Mouse (Mus musculus): ENCODE results near the gene Mpo.

The Mpo gene

DNA sequence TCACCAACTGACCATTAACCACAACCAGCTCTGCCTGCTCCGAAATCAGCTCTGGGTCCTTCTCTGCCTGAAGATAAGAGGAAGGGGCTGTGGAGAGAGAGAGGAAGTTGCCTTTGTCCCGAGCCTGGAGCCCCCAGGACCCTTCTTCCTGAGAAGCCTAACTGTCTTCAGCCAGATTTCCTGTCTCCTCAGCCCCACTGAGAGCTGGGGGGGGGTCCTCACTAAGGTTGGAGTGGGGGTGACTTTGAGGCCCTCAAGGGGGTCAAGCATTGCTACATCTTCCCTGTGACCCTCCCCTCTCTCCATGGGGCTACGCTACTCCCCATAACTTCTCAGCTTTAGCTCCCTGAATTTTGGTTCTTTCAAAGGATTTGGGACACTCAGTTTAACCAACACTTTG, at the start of gene Mpo:
Gene Mpo, plus strand, starts transcription at position 122 of the 400 bp plus-strand sequence.
- DNase-seq (ENCODE audit: low read depth, low spot score): no peak

DNA sequence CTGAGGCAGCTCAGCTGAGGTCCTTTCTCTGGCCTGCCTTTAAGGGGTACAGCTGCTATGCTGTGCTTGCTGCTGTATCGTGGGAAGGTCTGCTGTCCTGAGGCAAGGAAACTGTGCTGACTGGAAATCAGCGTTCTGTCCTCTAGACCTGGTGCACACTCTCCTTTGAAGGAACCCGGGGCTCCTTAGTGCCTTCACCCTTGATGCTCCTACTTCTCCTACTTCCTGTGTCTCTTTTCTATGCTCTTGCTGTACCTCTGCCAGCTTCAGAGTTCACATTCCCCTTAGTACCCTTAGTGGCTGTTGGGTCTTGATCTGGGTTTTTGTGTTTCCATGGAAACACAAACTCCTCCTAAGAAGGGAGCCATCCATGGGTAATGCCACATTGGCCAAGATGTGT, 49.7 kb upstream of the Mpo start:
- no peak for DNase-seq (ENCODE audit: low read depth, low spot score)

DNA sequence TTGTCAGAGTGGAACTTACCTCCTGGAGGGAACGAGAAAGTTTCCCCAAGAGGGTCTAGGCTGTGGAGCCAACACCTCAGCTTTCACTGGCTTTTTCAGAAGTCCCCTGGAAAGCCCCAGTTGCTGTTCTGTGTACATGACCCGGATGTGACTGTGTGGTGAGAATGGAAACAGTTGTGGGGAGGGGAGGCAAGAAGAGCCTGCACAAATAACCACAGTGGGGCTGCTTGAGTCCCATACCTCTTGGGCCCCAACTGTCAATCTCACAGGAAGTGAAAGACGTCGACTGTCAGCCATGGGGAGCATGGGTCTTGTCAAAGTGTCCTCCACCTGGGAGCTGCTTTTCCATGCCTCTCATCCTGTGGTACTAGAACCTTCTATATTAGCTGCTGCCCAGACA, 48.4 kb upstream of the Mpo start:
- DNase-seq (ENCODE audit: low read depth, low spot score): no peak

DNA sequence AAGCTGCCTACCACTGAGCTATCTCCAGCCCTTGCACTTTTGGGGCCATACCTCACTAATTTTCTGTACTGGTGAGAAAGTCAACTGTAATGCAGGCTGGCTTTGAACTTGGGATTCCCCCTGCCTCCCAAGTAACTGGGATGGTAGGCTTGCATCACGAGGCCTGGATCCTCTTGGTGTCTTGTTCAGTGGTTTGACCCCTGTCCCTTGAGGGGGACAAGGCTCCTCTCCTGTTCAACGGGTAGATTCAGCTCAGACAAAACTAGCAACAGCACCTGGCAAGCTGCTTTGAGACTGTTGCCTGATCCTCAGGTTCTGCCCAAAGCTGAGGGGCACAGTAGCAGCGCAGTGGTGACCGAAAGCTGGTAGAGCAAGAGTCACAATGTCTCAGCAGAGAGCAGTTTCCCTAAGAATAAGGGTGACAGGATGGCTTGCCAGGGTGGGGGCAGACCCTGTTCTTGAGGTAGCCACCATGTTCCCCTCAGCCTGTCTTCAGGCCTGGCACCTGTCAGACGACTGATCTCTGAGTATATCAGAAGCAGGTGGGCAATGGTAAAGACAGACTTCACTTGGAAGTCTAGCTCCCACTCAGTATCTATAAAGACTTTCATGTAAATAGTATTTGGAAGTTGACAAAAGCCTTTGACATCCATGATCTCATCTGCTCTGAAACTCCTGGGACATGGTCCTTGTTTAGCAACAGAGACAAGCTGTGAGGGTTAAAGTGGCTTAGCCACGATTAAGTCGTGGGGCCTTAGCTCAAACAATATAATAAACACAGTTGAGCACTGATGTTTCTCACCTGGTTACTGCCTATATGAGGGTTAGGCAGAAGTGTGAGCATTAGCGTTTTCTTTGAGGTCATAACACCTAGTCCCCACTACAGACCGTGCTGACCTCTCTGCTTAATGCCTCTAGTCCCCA, 47.5 kb upstream of the Mpo start:
- DNase-seq (ENCODE audit: low read depth, low spot score): no peak

DNA sequence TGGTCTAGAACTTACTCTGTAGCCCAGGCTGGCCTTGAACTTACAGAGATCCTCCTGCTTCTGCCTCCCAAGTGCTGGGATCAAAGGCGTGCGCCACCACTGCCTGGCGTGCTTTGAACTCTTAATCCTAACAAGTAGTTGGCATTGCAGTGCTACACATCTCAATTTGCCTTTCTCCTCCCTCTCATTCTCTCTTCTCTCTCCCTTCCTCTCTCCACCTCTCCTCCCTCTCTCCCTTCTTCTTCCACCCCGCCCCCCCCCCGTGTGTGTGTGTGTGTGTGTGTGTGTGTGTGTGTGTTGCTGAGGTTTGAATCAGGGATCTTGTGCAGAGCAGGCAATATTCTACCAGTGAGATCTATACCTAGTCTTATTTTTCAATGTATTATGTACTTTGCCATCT, 46.1 kb upstream of the Mpo start:
- DNase-seq (ENCODE audit: low read depth, low spot score): no peak

DNA sequence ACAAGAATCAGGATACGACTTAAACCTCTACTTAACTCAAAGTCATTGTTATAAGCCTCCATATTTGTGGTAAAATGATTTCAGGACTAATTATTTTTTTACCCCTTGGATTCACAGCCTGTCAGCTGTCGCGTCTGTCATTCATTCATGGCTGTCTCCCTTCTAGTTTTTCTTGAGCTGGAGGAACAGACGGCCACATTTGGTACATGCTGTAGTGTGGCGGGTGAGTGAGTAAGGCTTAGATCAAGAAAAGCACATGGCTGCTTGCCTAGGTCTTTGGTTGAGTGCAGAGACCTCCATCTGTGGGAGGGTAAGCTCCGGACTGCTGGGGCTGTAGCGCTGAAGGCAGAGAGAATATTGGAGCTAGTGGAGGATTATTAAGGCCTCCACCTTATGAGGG, 45.7 kb upstream of the Mpo start:
- peak; percentile 24 for DNase-seq (ENCODE audit: low read depth, low spot score)

DNA sequence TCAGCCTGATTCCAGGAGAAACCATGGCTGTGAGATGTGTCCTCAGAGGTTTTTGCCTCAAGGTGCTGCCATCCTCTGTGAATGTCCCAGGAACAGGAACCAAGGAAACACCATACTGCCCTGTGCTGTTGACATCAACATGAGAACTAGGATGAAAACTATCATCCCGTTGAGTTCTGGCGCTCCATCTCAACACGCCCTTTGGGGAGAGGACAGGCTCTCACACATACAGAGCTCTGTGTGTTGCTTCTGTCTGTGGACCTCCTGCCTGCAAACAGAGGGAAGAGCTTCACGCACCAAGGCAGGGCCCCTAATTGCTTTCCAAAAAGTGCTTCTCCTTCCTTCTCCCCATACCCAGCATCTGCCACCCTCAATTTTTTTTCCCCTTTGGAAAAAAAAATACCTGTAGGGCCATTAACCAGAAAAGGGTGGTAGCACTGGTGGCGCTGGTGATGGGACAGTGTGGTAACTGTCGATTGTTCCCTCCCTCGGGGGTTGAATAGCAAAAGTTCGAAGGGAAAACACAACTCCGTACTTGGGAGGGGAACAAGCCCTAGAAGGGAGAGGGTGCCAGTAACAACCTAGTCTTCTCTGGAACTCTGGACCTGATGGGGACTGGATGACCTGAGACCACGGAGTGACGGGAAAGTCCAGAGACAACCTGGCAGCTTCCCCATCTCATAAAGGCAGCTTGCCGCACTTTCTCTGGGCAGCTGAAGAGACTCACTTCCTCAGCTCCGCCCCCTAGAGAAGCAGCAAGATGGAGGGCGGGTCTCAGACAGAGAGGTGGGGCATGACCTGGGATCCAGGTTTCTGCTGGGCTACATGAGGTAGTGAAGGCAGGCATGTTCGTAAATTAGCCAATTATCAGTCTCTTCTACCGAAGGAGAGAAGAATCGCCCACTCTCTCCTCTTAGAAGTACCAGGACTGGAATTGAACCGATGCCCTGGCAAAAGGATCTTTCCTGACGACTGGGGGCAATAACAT, 45.0 kb upstream of the Mpo start:
- DNase-seq (ENCODE audit: low read depth, low spot score): no peak

DNA sequence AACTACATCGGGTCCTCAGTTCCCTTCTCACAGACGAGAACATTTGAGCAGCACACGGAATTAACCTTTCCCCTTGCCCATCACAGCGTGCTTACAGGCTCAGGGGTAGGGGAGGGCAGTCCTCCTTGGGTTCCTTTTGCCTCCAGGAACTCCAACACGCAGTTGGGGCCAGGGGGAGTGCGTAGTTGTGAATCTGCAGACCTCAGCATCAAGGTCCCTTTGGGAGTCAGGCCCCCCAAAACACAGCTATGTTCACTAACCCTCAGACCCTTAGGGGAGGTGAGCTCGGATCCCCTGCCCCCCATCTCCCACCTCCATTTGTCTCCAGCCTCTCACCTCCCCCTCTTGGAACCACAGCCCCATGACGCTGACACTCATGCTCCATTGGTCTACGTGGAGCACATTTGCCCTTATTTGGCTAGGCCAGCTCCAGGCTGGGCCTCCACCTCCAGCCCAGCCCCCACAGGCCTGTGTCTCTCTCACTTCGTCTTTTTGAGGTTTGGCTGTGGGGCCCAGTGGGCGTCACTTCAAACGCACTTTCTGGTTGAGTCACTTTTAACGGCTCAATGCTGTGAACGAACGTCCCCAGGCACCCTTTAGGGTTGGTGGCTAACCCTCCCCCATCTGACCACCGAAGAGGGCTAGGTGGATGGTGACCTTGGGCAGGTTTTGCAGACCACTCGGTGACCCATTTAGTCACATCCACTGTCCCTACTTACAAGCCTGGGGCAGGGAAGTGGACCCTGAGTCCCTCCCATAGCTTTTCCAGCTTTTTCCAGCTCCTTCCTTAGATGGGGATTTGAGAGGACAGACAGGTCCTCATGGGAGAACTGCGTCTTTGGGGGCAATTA, 44.0 kb upstream of the Mpo start:
- DNase-seq (ENCODE audit: low read depth, low spot score): peak; percentile 62

DNA sequence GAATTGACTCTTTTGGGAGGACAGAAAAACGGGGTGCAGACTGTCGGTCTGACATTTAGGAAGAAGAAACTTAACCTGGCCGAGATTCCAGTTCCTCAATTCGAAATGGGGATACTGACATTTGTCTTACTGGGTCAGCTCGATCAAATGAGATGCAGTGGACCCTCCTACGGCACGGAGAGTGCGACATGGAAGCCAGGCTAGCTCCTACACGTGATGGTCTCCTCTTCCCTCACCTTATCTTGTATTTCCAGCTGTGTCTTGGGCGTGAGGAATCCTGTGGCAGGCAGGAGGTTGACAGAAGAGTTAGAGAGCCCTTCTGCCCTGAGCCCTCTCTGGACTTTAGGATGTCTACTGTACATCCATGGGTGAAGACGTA, 43.3 kb upstream of the Mpo start:
- DNase-seq (ENCODE audit: low read depth, low spot score): no peak

DNA sequence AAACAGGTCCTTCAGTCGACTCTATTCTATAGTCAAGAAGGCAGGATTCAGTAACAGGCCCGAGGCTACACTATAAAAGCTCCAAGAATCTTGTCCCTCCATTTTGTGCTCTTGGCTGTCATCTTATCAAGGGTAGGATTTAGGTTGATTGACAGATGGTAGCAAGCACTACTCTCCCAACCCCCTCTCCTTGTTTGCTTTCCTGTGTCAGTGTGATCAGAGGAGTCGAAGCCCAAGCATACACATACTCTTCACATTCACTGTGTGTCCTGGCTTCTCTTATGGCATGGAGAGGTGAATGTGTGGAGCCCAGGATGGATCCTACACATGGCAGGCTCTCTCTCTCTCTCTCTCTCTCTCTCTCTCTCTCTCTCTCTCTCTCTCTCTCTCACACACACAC, 42.9 kb upstream of the Mpo start:
- DNase-seq (ENCODE audit: low read depth, low spot score): no peak

DNA sequence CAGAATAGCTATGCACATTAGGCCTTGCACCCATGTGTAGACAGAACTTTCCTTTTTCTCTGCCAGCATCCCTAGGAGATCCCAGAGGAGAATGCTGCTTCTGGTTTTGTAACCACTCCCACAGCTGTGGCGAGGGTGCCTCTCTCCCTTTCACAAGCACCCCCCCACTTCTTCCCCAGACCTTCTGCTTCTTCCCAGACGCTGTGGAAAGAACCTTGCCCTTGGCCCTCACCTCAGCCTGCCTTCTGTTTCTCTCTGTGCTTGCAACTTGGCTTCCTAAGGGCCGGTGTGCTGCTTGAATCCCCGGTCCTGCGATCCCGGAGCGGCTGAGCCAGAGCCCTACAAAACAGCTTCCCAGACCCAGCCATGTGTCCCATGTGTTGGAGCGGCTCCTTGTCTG, 42.4 kb upstream of the Mpo start:
- no peak for DNase-seq (ENCODE audit: low read depth, low spot score)

DNA sequence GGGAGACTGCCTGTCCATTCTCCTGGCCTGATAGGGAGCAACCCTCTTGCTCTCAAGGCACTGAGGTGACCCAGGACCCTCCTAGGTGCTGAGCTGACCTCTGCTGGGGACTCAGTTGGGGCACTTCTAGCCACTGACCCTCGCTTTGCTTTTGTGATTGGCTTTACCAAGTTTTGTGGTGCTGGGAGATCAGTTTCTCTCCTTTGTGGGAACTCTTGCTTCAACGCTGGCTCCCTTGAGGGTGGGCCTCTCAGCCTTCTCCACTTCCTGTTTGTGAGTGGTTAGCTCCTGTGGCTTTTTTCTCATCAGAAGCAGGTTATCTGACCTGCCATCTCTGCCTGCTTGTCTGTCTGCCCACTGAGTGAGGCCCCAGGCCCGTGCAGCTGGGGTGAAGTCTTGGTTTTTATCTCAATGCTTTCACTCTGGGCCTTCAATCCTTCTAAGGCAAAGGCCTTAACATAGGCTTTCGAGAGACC, 41.9 kb upstream of the Mpo start:
- DNase-seq (ENCODE audit: low read depth, low spot score): no peak

DNA sequence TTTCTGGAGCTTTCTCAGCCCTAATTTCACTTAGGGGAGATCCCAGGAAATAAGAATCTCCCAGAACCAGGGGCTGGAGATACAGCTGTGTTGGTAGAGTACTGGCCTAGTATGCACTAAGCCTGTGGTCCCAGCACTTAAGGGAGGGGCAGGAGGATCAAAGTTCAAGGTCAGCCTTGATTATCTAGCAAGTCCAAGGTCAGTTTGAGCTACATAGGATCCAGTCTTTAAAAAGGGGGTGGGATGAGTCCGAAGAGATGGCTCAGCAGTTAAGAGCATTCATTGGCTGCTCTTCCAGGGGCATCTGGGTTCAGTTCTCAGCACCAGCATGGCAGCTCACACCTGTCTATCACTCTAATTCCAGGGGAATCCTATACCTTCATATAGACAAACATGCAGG, 41.1 kb upstream of the Mpo start:
- no peak for DNase-seq (ENCODE audit: low read depth, low spot score)

DNA sequence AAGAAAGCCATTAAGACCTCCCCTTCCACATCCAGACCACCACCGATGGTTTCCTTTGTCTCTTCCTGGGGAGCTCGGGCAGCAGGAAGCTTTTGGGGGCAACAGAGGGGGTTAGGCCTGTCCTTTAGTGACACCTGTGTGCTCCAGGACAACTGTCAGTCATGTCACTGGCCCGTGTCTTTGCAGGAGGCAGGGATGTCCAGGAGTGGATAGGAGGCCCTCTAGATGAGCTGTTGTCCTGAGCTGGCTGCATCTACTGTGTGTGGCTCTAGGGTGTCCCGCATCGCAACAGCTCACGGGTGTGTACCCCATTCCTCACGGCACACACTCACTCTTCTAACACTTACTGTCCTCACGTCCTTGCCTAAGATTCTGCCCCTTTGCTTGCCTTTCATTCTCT, 40.1 kb upstream of the Mpo start:
- DNase-seq (ENCODE audit: low read depth, low spot score): no peak

DNA sequence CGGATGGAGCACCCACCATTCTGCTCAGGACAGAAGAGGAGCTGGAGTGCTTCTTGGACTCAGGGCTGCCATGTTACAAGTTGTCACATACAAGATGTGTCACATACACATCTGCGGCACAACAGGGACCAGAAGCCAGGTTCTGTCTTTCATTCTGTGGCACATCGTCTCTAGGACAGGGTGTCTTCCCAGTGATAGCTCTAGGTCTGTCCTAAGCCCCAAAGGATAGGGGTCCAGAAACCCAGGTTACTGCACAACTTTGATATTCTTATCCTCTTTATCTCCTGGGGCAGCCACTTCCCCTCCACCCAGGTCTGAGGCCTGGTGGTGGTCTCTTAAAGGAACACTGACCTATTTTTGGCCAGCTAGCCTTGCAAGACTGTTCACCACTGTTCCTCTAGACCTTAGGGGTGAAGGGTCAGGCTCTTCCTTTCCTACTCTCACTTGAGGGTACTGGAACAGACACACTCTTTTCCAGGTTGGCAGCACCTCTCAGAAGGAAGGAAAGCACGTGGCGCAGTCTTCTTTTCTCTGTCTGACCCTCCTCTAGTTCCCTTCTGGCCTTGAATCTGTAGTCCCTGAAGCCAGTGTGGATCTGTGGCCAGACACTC, 39.4 kb upstream of the Mpo start:
- DNase-seq (ENCODE audit: low read depth, low spot score): no peak

DNA sequence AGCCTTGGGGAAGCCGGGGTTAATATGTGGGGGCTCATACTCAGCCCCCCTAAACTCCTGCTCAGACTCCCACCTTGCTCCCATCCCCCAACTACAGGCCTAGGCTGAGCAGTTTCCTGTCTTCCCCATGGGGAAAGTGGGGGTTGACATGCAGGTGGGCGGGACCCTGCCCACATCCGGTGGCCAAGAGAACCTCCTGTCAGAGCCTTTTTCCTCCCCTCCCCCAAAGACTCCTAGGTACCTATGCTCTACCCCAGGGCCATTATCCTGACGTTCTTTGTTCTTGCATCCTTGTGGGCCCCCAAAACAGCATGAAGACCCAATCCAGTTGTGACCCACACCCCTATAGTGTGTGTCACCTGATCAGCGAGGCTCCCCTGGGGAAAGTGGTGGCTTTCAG, 38.8 kb upstream of the Mpo start:
- no peak for DNase-seq (ENCODE audit: low read depth, low spot score)

DNA sequence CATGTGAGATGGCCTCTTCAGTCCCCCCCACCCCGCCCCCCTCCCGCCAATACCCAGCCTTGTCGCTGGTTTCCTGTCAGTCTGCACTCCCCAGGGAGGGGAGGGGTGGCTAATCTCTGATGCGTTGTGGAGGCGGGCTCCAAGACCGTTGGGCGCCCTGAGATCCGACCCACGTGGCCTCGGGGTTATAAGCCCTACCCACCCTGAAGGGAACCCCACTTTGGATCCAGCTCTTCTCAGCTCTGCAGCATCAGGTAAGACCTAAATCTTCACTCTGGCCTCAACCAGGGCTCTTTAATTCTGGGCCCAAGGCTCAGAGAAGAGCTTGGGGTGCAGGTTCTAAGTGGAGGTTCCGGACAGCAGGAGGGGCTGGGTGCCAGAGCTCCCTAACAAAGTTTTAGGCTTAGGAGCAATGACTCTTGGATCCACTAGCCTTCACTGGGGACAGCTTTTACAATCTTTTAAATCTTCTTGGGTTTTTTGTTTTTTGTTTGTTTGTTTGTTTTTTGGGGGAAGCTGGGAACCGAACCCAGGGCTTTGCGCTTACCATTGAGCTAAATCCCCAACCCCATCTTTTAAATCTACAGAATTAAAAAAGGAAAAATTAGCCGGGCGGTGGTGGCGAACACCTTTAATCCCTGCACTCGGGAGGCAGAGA, 37.9 kb upstream of the Mpo start:
- peak; percentile 59 for DNase-seq (ENCODE audit: low read depth, low spot score)

DNA sequence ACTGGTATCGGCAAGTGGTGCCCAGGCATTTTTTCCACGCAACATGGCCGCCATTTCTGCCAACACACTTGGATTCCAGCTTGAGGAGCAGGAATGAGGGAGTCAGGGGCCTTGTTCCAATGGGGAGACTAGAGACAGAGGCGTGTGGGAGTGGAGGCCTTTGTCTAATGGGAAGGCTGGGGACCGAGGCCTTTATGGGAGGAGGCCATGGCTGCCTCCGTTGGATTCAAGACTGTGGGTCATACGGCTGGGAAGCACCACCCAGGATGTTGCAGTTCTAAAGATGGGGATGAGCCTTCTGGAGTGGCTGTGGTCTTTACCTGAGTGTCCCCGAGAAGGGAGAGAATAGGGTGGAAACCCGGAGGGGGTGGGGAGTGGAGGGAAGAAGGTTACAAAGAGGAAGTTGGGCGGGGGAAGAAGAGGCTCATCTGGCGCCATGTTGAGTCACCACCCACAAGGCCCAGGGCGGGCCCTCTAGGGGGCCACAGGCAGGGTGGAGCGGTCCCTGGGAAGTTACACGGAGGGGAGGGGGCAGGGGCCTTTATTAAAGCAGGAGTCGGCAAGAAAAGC, 37.0 kb upstream of the Mpo start:
- no peak for DNase-seq (ENCODE audit: low read depth, low spot score)

DNA sequence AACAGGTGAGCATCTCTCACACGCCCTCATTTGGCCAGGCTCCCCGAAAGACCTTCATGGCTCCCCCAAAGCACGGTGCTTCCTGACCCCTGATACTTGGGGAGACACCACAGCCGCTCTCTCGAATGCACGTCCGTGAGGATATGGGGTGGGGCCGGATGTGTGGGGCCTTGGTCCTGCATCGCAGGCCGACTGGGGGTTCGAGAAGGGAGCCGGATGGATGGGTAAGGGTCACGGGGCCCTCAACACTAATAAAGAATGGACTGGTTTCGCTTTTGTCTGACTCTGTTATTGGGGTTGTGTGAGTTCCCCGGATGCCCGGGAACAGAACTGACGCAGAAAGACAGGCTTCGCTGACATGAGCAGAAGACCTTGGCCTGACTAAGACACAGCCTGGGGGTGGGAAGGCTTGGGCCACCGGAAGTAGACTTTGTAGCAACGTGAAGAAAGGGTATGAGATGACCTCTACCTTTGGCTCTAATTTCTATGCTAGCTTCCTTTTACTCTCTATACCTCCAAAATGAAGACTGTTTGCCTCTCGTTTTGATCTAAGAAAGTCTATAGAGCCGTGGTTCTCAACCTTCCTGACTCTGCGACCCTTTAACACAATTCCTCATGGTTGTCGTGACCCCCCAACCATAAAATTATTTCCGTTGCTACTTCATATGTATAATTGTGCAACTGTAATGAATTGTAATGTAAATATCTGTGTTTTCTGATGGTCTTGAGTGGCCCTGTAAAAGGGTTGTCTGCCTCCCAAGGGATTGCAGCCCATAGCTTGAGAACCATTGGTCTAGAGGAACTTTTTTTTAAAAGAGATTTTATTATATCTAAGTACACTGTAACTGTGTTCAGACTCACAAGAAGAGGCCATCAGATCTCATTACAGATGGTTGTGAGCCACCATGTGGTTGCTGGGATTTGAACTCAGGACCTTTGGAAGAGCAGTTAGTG, 36.1 kb upstream of the Mpo start:
- no peak for DNase-seq (ENCODE audit: low read depth, low spot score)
